Mouse (Mus musculus): ENCODE results near the gene Usp48. TPM values are rescaled to one million over a fixed set of nuclear protein-coding genes. Genes with fewer than 3 reads are reported as not detected.

Gene Usp48
- total and polyA plus RNA-seq, 2 experiments from 2014 or later, result 40.9 to 70.8 TPM

GRCm38 (mm10) chr4:137687234-137687825, 93.8 kb downstream of the Usp48 start:
- Histone ChIP-seq H3K9ac (replicated peaks; ENCODE audit: low read length, poor library complexity, severe bottlenecking) (no peak overlapping the region), H3K4me2 (ENCODE audit: low read depth, low read length, poor library complexity, severe bottlenecking) (no peak overlapping the region), H3K27ac (ENCODE audit: low read depth, low read length) (no peak overlapping the region), H3K9me3 (ENCODE audit: low read length) (no peaks in the 10 kb centered on the region), H3K27me3 (ENCODE audit: insufficient read depth, low read length) (no peaks in the 10 kb centered on the region), H3K36me3 (ENCODE audit: insufficient read depth, low read length) (0 out of 2 replicates have a peak, but pooled peaks cover 4% of the 10 kb centered on the region), H3K4me1 (ENCODE audit: insufficient read depth, low read length) (no peaks in the 10 kb centered on the region), H3K4me3 (ENCODE audit: low read depth, low read length) (no peak overlapping the region)
- ATAC-seq (ENCODE audit: low FRiP score) (no peak), DNase-seq (ENCODE audit: low spot score) (no peak)
- 80% methylated on average over 14 of the region's 14 CpGs for WGBS
- TF ChIP-seq CTCF (IDR thresholded peaks at IDR 0.05), result no peak

- Histone ChIP-seq H3K9ac (replicated peaks; ENCODE audit: low read length, poor library complexity, severe bottlenecking) (no peak overlapping the region), H3K36me3 (ENCODE audit: insufficient read depth, low read length) (0 out of 2 replicates have a peak, but pooled peaks cover 4% of the 10 kb centered on the region), H3K4me3 (ENCODE audit: low read depth, low read length) (no peak overlapping the region), H3K9me3 (ENCODE audit: low read length) (no peaks in the 10 kb centered on the region), H3K4me2 (ENCODE audit: low read depth, low read length, poor library complexity, severe bottlenecking) (no peak overlapping the region), H3K27ac (ENCODE audit: low read depth, low read length) (no peak overlapping the region), H3K27me3 (ENCODE audit: insufficient read depth, low read length) (no peaks in the 10 kb centered on the region), H3K4me1 (ENCODE audit: insufficient read depth, low read length) (no peaks in the 10 kb centered on the region)
- no peak for ATAC-seq (ENCODE audit: low FRiP score)
- no peak for TF ChIP-seq CTCF (IDR thresholded peaks at IDR 0.05)
- DNase-seq (ENCODE audit: low spot score), result no peak
- 86% methylated on average over 10 of the region's 10 CpGs for WGBS
These were observed 98.8 kb downstream of the Usp48 start for GRCm38 (mm10) chr4:137692107-137692902.

DNA sequence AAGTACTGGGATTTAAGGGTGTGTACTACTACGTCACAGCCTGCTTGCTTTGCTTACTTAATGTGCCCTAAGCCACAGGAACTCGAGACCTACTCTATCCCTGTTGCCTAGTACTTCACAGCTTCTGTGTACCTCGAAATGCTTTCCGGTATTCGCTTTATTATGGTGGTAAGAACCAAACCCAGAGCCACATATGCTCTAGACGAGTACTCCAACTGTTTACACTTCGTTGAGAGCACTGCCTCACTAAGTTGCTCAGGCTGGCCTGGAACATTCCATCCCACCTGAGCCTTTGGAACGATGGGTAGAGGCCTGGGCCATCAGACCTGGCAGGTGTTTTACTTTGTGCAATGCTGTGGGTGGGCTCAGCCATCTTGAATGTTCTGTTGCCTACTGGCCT, 101.7 kb downstream of the Usp48 start:
- no peaks in the 10 kb centered on the region for H3K27me3 ChIP-seq (ENCODE audit: insufficient read depth, low read length)
- no peak for TF ChIP-seq CTCF (IDR thresholded peaks at IDR 0.05)
- 84% methylated on average over 8 of the region's 8 CpGs for WGBS
- H3K9me3 ChIP-seq (ENCODE audit: low read length), result no peaks in the 10 kb centered on the region
- 0 out of 2 replicates have a peak, but pooled peaks cover 4% of the 10 kb centered on the region for H3K36me3 ChIP-seq (ENCODE audit: insufficient read depth, low read length)
- no peak overlapping the region for H3K9ac ChIP-seq (replicated peaks; ENCODE audit: low read length, poor library complexity, severe bottlenecking)
- no peak overlapping the region for H3K27ac ChIP-seq (ENCODE audit: low read depth, low read length)
- H3K4me3 ChIP-seq (ENCODE audit: low read depth, low read length), result no peak overlapping the region
- H3K4me1 ChIP-seq (ENCODE audit: insufficient read depth, low read length), result 0 out of 2 replicates have a peak, but pooled peaks cover 7% of the 10 kb centered on the region
- ATAC-seq (ENCODE audit: low FRiP score) (no peak), DNase-seq (ENCODE audit: low spot score) (no peak)
- H3K4me2 ChIP-seq (ENCODE audit: low read depth, low read length, poor library complexity, severe bottlenecking), result no peak overlapping the region

- DNase-seq (ENCODE audit: low spot score) (no peak), ATAC-seq (ENCODE audit: low FRiP score) (no peak)
- Histone ChIP-seq H3K4me2 (ENCODE audit: low read depth, low read length, poor library complexity, severe bottlenecking) (no peak overlapping the region), H3K36me3 (ENCODE audit: insufficient read depth, low read length) (no peaks in the 10 kb centered on the region), H3K9ac (replicated peaks; ENCODE audit: low read length, poor library complexity, severe bottlenecking) (no peak overlapping the region), H3K4me1 (ENCODE audit: insufficient read depth, low read length) (0 out of 2 replicates have a peak, but pooled peaks cover 7% of the 10 kb centered on the region), H3K27me3 (ENCODE audit: insufficient read depth, low read length) (no peaks in the 10 kb centered on the region), H3K4me3 (ENCODE audit: low read depth, low read length) (no peak overlapping the region), H3K27ac (ENCODE audit: low read depth, low read length) (no peak overlapping the region), H3K9me3 (ENCODE audit: low read length) (no peaks in the 10 kb centered on the region)
- WGBS, result 21% methylated on average over 4 of the region's 4 CpGs
- no peak for TF ChIP-seq CTCF (IDR thresholded peaks at IDR 0.05)
These were observed 102.3 kb downstream of the Usp48 start for GRCm38 (mm10) chr4:137695900-137696299.

DNA sequence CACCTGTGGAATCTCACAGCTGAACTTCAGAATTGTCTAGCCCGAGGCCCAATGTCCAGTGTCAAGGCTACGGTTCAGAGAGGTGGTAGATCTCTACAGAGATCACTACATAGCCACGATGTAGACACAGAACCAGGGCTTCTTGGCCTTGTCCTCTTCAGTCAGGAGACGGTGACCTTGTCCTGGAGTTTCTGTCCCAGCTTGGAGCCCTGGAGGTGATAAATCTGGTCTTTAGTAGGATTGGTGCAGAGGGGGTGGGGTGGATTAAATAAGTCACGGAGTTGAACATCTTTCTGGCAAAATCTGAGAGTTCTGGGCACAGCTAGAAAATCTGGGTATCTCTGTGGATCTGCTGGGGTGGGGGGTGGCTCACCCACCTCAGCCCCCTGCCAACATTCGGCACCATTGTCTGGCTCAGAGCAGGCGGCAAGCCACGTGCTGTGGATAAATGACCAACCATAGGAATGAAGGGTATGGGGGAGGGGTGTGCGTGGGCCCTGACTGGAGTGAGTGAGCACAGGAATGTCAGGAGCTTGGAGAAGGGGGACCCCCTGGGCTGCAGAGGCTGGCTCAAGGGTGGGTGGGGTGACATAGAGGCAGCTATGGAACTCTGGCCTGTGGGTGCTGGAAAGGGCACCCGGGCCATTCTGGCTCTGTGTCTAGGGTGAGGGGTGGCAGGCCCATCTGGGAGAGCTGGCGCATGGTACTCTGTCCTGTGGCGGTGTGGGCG, 103.8 kb downstream of the Usp48 start:
- H3K36me3 ChIP-seq (ENCODE audit: insufficient read depth, low read length), result no peaks in the 10 kb centered on the region
- ATAC-seq (ENCODE audit: low FRiP score) (0 out of 2 replicates have a peak, but pooled peaks have one; percentile 38), DNase-seq (ENCODE audit: low spot score) (no peak)
- no peaks in the 10 kb centered on the region for H3K27me3 ChIP-seq (ENCODE audit: insufficient read depth, low read length)
- TF ChIP-seq CTCF (IDR thresholded peaks at IDR 0.05), result no peak
- no peak overlapping the region for H3K4me3 ChIP-seq (ENCODE audit: low read depth, low read length)
- no peak overlapping the region for H3K9ac ChIP-seq (replicated peaks; ENCODE audit: low read length, poor library complexity, severe bottlenecking)
- 0 out of 2 replicates have a peak, but pooled peaks cover 7% of the 10 kb centered on the region for H3K4me1 ChIP-seq (ENCODE audit: insufficient read depth, low read length)
- no peaks in the 10 kb centered on the region for H3K9me3 ChIP-seq (ENCODE audit: low read length)
- H3K4me2 ChIP-seq (ENCODE audit: low read depth, low read length, poor library complexity, severe bottlenecking), result no peak overlapping the region
- H3K27ac ChIP-seq (ENCODE audit: low read depth, low read length), result no peak overlapping the region
- WGBS, result 70% methylated on average over 13 of the region's 13 CpGs

Measured in midbrain, postnatal 0 days (tissue).